Mouse (Mus musculus): ENCODE data around the gene Zkscan14. TPM values are rescaled to one million over a fixed set of nuclear protein-coding genes. Genes with fewer than 3 reads are reported as not detected.

Zkscan14 gene
- polyA plus RNA-seq, 1 experiment from 2014 or later: 7.3 TPM

- H3K27me3 ChIP-seq (replicated peaks; ENCODE audit: control insufficient read depth, insufficient read depth, low read length): no peaks in the 10 kb centered on the region
- H3K9me3 ChIP-seq (ENCODE audit: control insufficient read depth, low read length): no peaks in the 10 kb centered on the region
- no peaks in the 10 kb centered on the region for H3K4me1 ChIP-seq (replicated peaks; ENCODE audit: control insufficient read depth, insufficient read depth, low read length)
- WGBS: 79% methylated on average over 12 of the region's 12 CpGs
- ATAC-seq (replicated peaks; ENCODE audit: low FRiP score) (no peak), DNase-seq (ENCODE audit: low spot score) (no peak)
- H3K4me3 ChIP-seq (ENCODE audit: low read depth, low read length): no peak overlapping the region
- no peak overlapping the region for H3K27ac ChIP-seq (ENCODE audit: low read depth, low read length)
- no peak overlapping the region for H3K4me2 ChIP-seq
- peaks cover 21% of the 10 kb centered on the region for H3K36me3 ChIP-seq (ENCODE audit: control insufficient read depth, insufficient read depth, low read length)
- H3K9ac ChIP-seq (ENCODE audit: low read depth, low read length): no peak overlapping the region
Measured at GRCm38 (mm10) chr5:145223395-145223794, 21.7 kb upstream of the Zkscan14 start.

GRCm38 (mm10) chr5:145222840-145223239 lies 21.2 kb upstream of the Zkscan14 start:
- peaks cover 23% of the 10 kb centered on the region for H3K36me3 ChIP-seq (ENCODE audit: control insufficient read depth, insufficient read depth, low read length)
- no peaks in the 10 kb centered on the region for H3K9me3 ChIP-seq (ENCODE audit: control insufficient read depth, low read length)

GRCm38 (mm10) chr5:145219981-145220380 lies 18.3 kb upstream of the Zkscan14 start:
- DNase-seq (ENCODE audit: low spot score) (no peak), ATAC-seq (replicated peaks; ENCODE audit: low FRiP score) (no peak)
- H3K4me2 ChIP-seq: no peak overlapping the region
- H3K9me3 ChIP-seq (ENCODE audit: control insufficient read depth, low read length): no peaks in the 10 kb centered on the region
- no peak overlapping the region for H3K27ac ChIP-seq (ENCODE audit: low read depth, low read length)
- no peak overlapping the region for H3K9ac ChIP-seq (ENCODE audit: low read depth, low read length)
- H3K27me3 ChIP-seq (replicated peaks; ENCODE audit: control insufficient read depth, insufficient read depth, low read length): no peaks in the 10 kb centered on the region
- H3K4me3 ChIP-seq (ENCODE audit: low read depth, low read length): no peak overlapping the region
- peaks cover 23% of the 10 kb centered on the region for H3K36me3 ChIP-seq (ENCODE audit: control insufficient read depth, insufficient read depth, low read length)
- H3K4me1 ChIP-seq (replicated peaks; ENCODE audit: control insufficient read depth, insufficient read depth, low read length): no peaks in the 10 kb centered on the region
- WGBS: 90% methylated on average over 8 of the region's 8 CpGs

More at GRCm38 (mm10) chr5:145222840-145223239, 21.2 kb upstream of the Zkscan14 start:
- no peak overlapping the region for H3K4me3 ChIP-seq (ENCODE audit: low read depth, low read length)
- 0 out of 2 replicates have a peak, but pooled peaks have one; percentile 19 for ATAC-seq (replicated peaks; ENCODE audit: low FRiP score)
- 81% methylated on average over 5 of the region's 5 CpGs for WGBS
- DNase-seq (ENCODE audit: low spot score): no peak
- no peaks in the 10 kb centered on the region for H3K4me1 ChIP-seq (replicated peaks; ENCODE audit: control insufficient read depth, insufficient read depth, low read length)
- H3K27ac ChIP-seq (ENCODE audit: low read depth, low read length): no peak overlapping the region
- H3K9ac ChIP-seq (ENCODE audit: low read depth, low read length): no peak overlapping the region
- no peaks in the 10 kb centered on the region for H3K27me3 ChIP-seq (replicated peaks; ENCODE audit: control insufficient read depth, insufficient read depth, low read length)
- no peak overlapping the region for H3K4me2 ChIP-seq

- no peaks in the 10 kb centered on the region for H3K9me3 ChIP-seq (ENCODE audit: control insufficient read depth, low read length)
- no peak for DNase-seq (ENCODE audit: low spot score)
- no peak overlapping the region for H3K4me2 ChIP-seq
- no peak overlapping the region for H3K27ac ChIP-seq (ENCODE audit: low read depth, low read length)
- no peaks in the 10 kb centered on the region for H3K27me3 ChIP-seq (replicated peaks; ENCODE audit: control insufficient read depth, insufficient read depth, low read length)
- H3K36me3 ChIP-seq (ENCODE audit: control insufficient read depth, insufficient read depth, low read length): peaks cover 23% of the 10 kb centered on the region
- no peak overlapping the region for H3K9ac ChIP-seq (ENCODE audit: low read depth, low read length)
- ATAC-seq (replicated peaks; ENCODE audit: low FRiP score): no peak
- 92% methylated on average over 20 of the region's 20 CpGs for WGBS
- no peak overlapping the region for H3K4me3 ChIP-seq (ENCODE audit: low read depth, low read length)
- no peaks in the 10 kb centered on the region for H3K4me1 ChIP-seq (replicated peaks; ENCODE audit: control insufficient read depth, insufficient read depth, low read length)
Measured at GRCm38 (mm10) chr5:145218671-145219070, 17.0 kb upstream of the Zkscan14 start.

GRCm38 (mm10) chr5:145218206-145218605 lies 16.5 kb upstream of the Zkscan14 start:
- no peak for ATAC-seq (replicated peaks; ENCODE audit: low FRiP score)

GRCm38 (mm10) chr5:145217746-145218145 lies 16.1 kb upstream of the Zkscan14 start:
- Histone ChIP-seq H3K4me1 (replicated peaks; ENCODE audit: control insufficient read depth, insufficient read depth, low read length) (no peaks in the 10 kb centered on the region), H3K4me3 (ENCODE audit: low read depth, low read length) (no peak overlapping the region), H3K9ac (ENCODE audit: low read depth, low read length) (no peak overlapping the region), H3K36me3 (ENCODE audit: control insufficient read depth, insufficient read depth, low read length) (peaks cover 25% of the 10 kb centered on the region), H3K9me3 (ENCODE audit: control insufficient read depth, low read length) (no peaks in the 10 kb centered on the region), H3K27ac (ENCODE audit: low read depth, low read length) (no peak overlapping the region), H3K4me2 (no peak overlapping the region), H3K27me3 (replicated peaks; ENCODE audit: control insufficient read depth, insufficient read depth, low read length) (no peaks in the 10 kb centered on the region)
- DNase-seq (ENCODE audit: low spot score): no peak
- ATAC-seq (replicated peaks; ENCODE audit: low FRiP score): 0 out of 2 replicates have a peak, but pooled peaks have one; percentile 35
- WGBS: 77% methylated on average over 6 of the region's 6 CpGs

More at GRCm38 (mm10) chr5:145218206-145218605, 16.5 kb upstream of the Zkscan14 start:
- Histone ChIP-seq H3K9ac (ENCODE audit: low read depth, low read length) (no peak overlapping the region), H3K4me2 (no peak overlapping the region), H3K4me3 (ENCODE audit: low read depth, low read length) (no peak overlapping the region), H3K36me3 (ENCODE audit: control insufficient read depth, insufficient read depth, low read length) (peaks cover 25% of the 10 kb centered on the region), H3K27me3 (replicated peaks; ENCODE audit: control insufficient read depth, insufficient read depth, low read length) (no peaks in the 10 kb centered on the region), H3K27ac (ENCODE audit: low read depth, low read length) (no peak overlapping the region), H3K4me1 (replicated peaks; ENCODE audit: control insufficient read depth, insufficient read depth, low read length) (no peaks in the 10 kb centered on the region), H3K9me3 (ENCODE audit: control insufficient read depth, low read length) (no peaks in the 10 kb centered on the region)
- WGBS: 93% methylated on average over 21 of the region's 21 CpGs
- DNase-seq (ENCODE audit: low spot score): no peak

- H3K4me1 ChIP-seq (replicated peaks; ENCODE audit: control insufficient read depth, insufficient read depth, low read length): no peaks in the 10 kb centered on the region
- WGBS: 68% methylated on average over 4 of the region's 4 CpGs
- DNase-seq (ENCODE audit: low spot score) (no peak), ATAC-seq (replicated peaks; ENCODE audit: low FRiP score) (peak; percentile 56; the same call in 1 of the 2 replicates)
- no peak overlapping the region for H3K4me2 ChIP-seq
- no peaks in the 10 kb centered on the region for H3K9me3 ChIP-seq (ENCODE audit: control insufficient read depth, low read length)
- H3K36me3 ChIP-seq (ENCODE audit: control insufficient read depth, insufficient read depth, low read length): peaks cover 15% of the 10 kb centered on the region
- H3K27ac ChIP-seq (ENCODE audit: low read depth, low read length): no peak overlapping the region
- no peaks in the 10 kb centered on the region for H3K27me3 ChIP-seq (replicated peaks; ENCODE audit: control insufficient read depth, insufficient read depth, low read length)
- H3K9ac ChIP-seq (ENCODE audit: low read depth, low read length): no peak overlapping the region
- H3K4me3 ChIP-seq (ENCODE audit: low read depth, low read length): no peak overlapping the region
Measured at GRCm38 (mm10) chr5:145214679-145215078, 13.0 kb upstream of the Zkscan14 start.

- Histone ChIP-seq H3K36me3 (ENCODE audit: control insufficient read depth, insufficient read depth, low read length) (peaks cover 14% of the 10 kb centered on the region), H3K9ac (ENCODE audit: low read depth, low read length) (no peak overlapping the region), H3K4me3 (ENCODE audit: low read depth, low read length) (no peak overlapping the region), H3K4me1 (replicated peaks; ENCODE audit: control insufficient read depth, insufficient read depth, low read length) (no peaks in the 10 kb centered on the region), H3K9me3 (ENCODE audit: control insufficient read depth, low read length) (no peaks in the 10 kb centered on the region), H3K27me3 (replicated peaks; ENCODE audit: control insufficient read depth, insufficient read depth, low read length) (no peaks in the 10 kb centered on the region), H3K4me2 (no peak overlapping the region), H3K27ac (ENCODE audit: low read depth, low read length) (no peak overlapping the region)
- 88% methylated on average over 3 of the region's 3 CpGs for WGBS
- DNase-seq (ENCODE audit: low spot score) (no peak), ATAC-seq (replicated peaks; ENCODE audit: low FRiP score) (no peak)
Measured at GRCm38 (mm10) chr5:145213505-145213904, 11.8 kb upstream of the Zkscan14 start.

- DNase-seq (ENCODE audit: low spot score) (no peak), ATAC-seq (replicated peaks; ENCODE audit: low FRiP score) (no peak)
- Histone ChIP-seq H3K4me3 (ENCODE audit: low read depth, low read length) (no peak overlapping the region), H3K9me3 (ENCODE audit: control insufficient read depth, low read length) (no peaks in the 10 kb centered on the region), H3K4me1 (replicated peaks; ENCODE audit: control insufficient read depth, insufficient read depth, low read length) (no peaks in the 10 kb centered on the region), H3K27me3 (replicated peaks; ENCODE audit: control insufficient read depth, insufficient read depth, low read length) (no peaks in the 10 kb centered on the region), H3K36me3 (ENCODE audit: control insufficient read depth, insufficient read depth, low read length) (peaks cover 11% of the 10 kb centered on the region; the same call in 1 of the 2 replicates), H3K4me2 (no peak overlapping the region), H3K9ac (ENCODE audit: low read depth, low read length) (no peak overlapping the region), H3K27ac (ENCODE audit: low read depth, low read length) (no peak overlapping the region)
- WGBS: 88% methylated on average over 4 of the region's 4 CpGs
Measured at GRCm38 (mm10) chr5:145212216-145212615, 10.5 kb upstream of the Zkscan14 start.

All from liver, embryonic 11.5 days (tissue).